Mouse (Mus musculus): Measurements from ENCODE around the gene Mtss1l. TPM values are rescaled to one million over a fixed set of nuclear protein-coding genes. Genes with fewer than 3 reads are reported as not detected.

Gene Mtss1l
- polyA plus RNA-seq, 1 experiment from 2014 or later: 31.8 TPM

- Histone ChIP-seq H3K9me3 (replicated peaks) (no peaks in the 10 kb centered on the region), H3K36me3 (peaks cover 38% of the 10 kb centered on the region), H3K27me3 (replicated peaks) (no peaks in the 10 kb centered on the region), H3K4me1 (peaks cover 34% of the 10 kb centered on the region), H3K4me2 (no peak overlapping the region), H3K27ac (replicated peaks) (0 out of 2 replicates have a peak overlapping the region, but pooled peaks have one; percentile 23), H3K4me3 (replicated peaks) (no peak overlapping the region), H3K9ac (replicated peaks) (no peak overlapping the region)
- ATAC-seq (ENCODE audit: low FRiP score): no peak
- 63% methylated on average over 3 of the region's 3 CpGs for WGBS
These were observed 10.7 kb upstream of the Mtss1l start for GRCm38 (mm10) chr8:110710593-110710992.

GRCm38 (mm10) chr8:110711271-110711934 is 9.9 kb upstream of the Mtss1l start:
- Histone ChIP-seq H3K27ac (replicated peaks) (0 out of 2 replicates have a peak overlapping the region, but pooled peaks have one; percentile 23), H3K4me3 (replicated peaks) (no peak overlapping the region), H3K36me3 (peaks cover 38% of the 10 kb centered on the region), H3K4me1 (peaks cover 34% of the 10 kb centered on the region), H3K9ac (replicated peaks) (no peak overlapping the region), H3K9me3 (replicated peaks) (no peaks in the 10 kb centered on the region), H3K4me2 (no peak overlapping the region), H3K27me3 (replicated peaks) (no peaks in the 10 kb centered on the region)
- ATAC-seq (ENCODE audit: low FRiP score): no peak
- 80% methylated on average over 13 of the region's 13 CpGs for WGBS

DNA sequence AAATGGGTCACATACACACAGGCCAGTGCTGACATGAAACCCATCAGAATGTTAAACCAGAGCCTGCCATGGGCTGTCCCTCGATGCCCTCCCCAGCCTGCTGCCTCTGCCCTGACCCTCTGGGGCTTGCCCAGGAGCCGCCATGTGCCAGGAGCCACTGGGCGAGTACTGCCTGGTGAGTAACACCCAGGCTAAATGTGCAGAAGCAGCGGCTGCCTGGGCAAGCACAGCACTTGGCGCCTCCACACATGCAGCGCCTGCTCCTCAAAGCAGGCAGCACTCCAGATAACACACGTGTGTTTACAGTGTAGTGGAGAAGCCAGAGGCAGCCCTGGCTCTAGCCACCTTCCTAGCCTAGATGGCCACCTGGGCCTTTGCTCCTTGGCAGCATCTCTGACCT is 8.2 kb upstream of the Mtss1l start:
- Histone ChIP-seq H3K36me3 (peaks cover 38% of the 10 kb centered on the region), H3K4me1 (peaks cover 46% of the 10 kb centered on the region), H3K4me2 (no peak overlapping the region), H3K9me3 (replicated peaks) (no peaks in the 10 kb centered on the region), H3K27me3 (replicated peaks) (no peaks in the 10 kb centered on the region), H3K27ac (replicated peaks) (no peak overlapping the region), H3K9ac (replicated peaks) (no peak overlapping the region), H3K4me3 (replicated peaks) (no peak overlapping the region)
- WGBS: 89% methylated on average over 7 of the region's 7 CpGs
- no peak for ATAC-seq (ENCODE audit: low FRiP score)

DNA sequence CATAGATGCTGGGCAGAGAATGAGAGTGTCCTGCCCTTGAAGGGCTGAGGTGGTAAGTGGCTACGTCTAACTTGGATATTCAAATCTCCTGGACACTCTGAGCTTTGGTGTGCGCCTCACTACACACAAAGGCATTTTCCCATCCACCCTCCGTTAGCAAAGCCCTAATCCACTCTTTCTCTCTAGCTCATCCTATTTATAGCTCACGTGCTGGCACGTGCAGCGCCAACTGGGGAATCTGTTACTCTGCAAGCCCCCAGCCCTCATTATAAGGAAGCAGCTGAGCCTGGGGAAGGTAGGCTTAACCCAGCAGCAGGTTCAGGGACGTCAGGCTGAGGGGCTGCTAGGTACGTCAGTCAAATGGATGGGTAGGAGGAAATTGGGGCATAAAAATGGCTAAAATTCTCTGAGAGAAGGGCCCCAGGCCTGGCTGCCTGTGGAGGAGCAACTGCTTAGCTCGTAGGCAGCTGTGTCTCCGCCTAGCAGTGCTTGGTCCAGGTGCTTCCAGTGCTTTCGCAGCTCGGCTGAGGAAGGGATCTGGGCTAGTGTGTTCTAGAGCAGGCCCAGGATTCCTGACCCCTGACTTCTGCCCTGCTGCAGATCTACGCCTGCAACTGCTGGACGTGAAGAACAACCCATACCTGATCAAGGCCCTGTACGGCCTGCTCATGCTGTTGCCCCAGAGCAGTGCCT is 6.3 kb upstream of the Mtss1l start:
- no peak overlapping the region for H3K9ac ChIP-seq (replicated peaks)
- no peak overlapping the region for H3K4me3 ChIP-seq (replicated peaks)
- peaks cover 38% of the 10 kb centered on the region for H3K36me3 ChIP-seq
- H3K27ac ChIP-seq (replicated peaks): peak overlapping the region; percentile 72
- no peak overlapping the region for H3K4me2 ChIP-seq
- ATAC-seq (ENCODE audit: low FRiP score): no peak
- H3K27me3 ChIP-seq (replicated peaks): no peaks in the 10 kb centered on the region
- H3K9me3 ChIP-seq (replicated peaks): no peaks in the 10 kb centered on the region
- H3K4me1 ChIP-seq: peaks cover 61% of the 10 kb centered on the region
- 70% methylated on average over 15 of the region's 15 CpGs for WGBS

- Histone ChIP-seq H3K36me3 (peaks cover 28% of the 10 kb centered on the region), H3K4me3 (replicated peaks) (no peak overlapping the region), H3K4me1 (peaks cover 63% of the 10 kb centered on the region), H3K9ac (replicated peaks) (no peak overlapping the region), H3K27me3 (replicated peaks) (no peaks in the 10 kb centered on the region), H3K27ac (replicated peaks) (peak overlapping the region; percentile 72), H3K9me3 (replicated peaks) (no peaks in the 10 kb centered on the region), H3K4me2 (no peak overlapping the region)
- 41% methylated on average over 4 of the region's 4 CpGs for WGBS
- peak; percentile 37 for ATAC-seq (ENCODE audit: low FRiP score)
These were observed 5.2 kb upstream of the Mtss1l start for GRCm38 (mm10) chr8:110716075-110716474.

GRCm38 (mm10) chr8:110717131-110717530 is 4.1 kb upstream of the Mtss1l start:
- WGBS: 62% methylated on average over 7 of the region's 7 CpGs
- H3K4me2 ChIP-seq: no peak overlapping the region
- peaks cover 19% of the 10 kb centered on the region for H3K36me3 ChIP-seq
- H3K27ac ChIP-seq (replicated peaks): 0 out of 2 replicates have a peak overlapping the region, but pooled peaks have one; percentile 69
- H3K9ac ChIP-seq (replicated peaks): no peak overlapping the region
- no peaks in the 10 kb centered on the region for H3K27me3 ChIP-seq (replicated peaks)
- no peak for ATAC-seq (ENCODE audit: low FRiP score)
- H3K4me1 ChIP-seq: peaks cover 63% of the 10 kb centered on the region
- no peaks in the 10 kb centered on the region for H3K9me3 ChIP-seq (replicated peaks)
- H3K4me3 ChIP-seq (replicated peaks): no peak overlapping the region

DNA sequence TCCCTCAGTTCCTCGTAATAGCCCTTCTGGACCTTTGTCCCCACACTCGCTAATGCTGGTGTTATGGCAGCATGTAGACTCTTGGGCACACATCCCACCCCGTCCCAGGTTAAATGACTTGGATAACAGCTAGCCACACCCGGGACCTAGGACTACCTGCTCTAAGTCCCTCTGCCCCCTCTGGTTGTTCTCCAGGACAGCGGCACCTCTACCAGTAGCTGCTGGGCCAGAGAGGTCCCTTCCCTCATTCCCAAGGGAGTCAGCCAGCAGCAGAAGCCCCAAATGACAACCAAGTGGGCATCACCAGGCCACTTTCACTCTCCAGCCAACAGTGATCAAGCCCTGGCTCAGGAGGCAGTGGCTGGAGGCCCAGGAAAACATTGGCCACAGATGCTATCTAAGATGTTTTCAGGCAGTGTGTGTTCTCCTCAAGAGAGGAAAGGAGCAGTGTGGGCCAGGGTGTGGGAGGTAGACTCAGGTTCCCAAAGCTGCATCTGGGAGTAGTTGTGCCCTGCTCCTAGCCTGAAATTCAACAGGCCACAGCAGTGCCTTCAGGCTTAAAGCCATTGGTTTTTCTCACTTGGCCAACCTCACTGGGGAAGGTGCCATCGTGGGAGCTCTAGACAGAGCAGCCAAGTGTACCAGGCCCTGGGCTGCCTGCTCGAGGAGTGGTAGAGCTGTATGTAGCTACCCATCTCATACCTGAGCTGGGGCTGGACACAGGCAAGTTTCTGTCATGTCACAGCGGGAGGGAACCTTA is 2.9 kb upstream of the Mtss1l start:
- 83% methylated on average over 8 of the region's 8 CpGs for WGBS
- peaks cover 75% of the 10 kb centered on the region for H3K4me1 ChIP-seq
- H3K9me3 ChIP-seq (replicated peaks): no peaks in the 10 kb centered on the region
- no peak overlapping the region for H3K4me3 ChIP-seq (replicated peaks)
- peak overlapping the region; percentile 94 for H3K27ac ChIP-seq (replicated peaks)
- no peak overlapping the region for H3K9ac ChIP-seq (replicated peaks)
- ATAC-seq (ENCODE audit: low FRiP score): no peak
- peaks cover 7% of the 10 kb centered on the region; the same call in 1 of the 2 replicates for H3K36me3 ChIP-seq
- no peaks in the 10 kb centered on the region for H3K27me3 ChIP-seq (replicated peaks)
- no peak overlapping the region for H3K4me2 ChIP-seq

GRCm38 (mm10) chr8:110718969-110719670 is 2.2 kb upstream of the Mtss1l start:
- Histone ChIP-seq H3K27ac (replicated peaks) (peak overlapping the region; percentile 94), H3K36me3 (no peaks in the 10 kb centered on the region), H3K4me2 (peak overlapping the region; percentile 81; the same call in 1 of the 2 replicates), H3K9ac (replicated peaks) (no peak overlapping the region), H3K9me3 (replicated peaks) (no peaks in the 10 kb centered on the region), H3K27me3 (replicated peaks) (no peaks in the 10 kb centered on the region), H3K4me1 (peaks cover 82% of the 10 kb centered on the region), H3K4me3 (replicated peaks) (no peak overlapping the region)
- no peak for ATAC-seq (ENCODE audit: low FRiP score)
- WGBS: 49% methylated on average over 12 of the region's 12 CpGs

DNA sequence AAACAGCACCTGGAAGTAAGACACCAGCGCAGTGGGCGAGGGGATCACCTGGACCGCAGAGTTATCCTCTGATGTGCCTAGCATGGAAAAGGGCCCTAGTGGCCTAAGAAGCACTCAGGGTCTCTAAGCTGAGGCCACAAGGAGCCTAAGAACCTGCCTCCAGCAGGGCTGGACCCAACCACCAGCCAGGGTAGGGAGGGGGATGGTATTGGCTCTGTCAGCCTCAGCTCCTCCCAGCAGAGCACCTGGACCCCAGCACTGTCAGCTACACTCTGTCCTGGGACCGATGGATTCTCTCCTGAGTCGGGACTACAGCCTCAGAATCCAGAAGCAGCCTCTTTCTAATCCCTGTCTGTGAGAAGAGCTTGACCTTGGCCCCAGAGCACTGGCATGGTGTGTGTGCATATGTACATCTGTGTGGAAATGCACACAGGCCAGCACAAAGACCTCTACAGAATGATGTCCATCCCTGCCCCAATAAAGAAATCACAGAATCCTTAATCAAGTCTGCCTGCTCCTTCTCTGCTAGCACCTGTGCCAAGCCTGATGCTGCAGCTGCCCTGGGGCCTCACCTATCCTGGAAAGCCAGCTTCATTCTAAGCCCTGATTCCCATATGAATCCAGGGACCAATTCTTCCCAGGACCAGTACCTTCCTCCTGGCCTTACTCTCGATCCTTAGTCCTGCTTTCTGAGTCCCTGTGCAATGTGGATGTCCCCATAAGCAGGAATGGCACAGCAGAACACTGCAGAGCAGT is 1.2 kb upstream of the Mtss1l start:
- WGBS: 52% methylated on average over 6 of the region's 6 CpGs
- Histone ChIP-seq H3K27me3 (replicated peaks) (no peaks in the 10 kb centered on the region), H3K9me3 (replicated peaks) (no peaks in the 10 kb centered on the region), H3K36me3 (no peaks in the 10 kb centered on the region; the same call in 1 of the 2 replicates), H3K27ac (replicated peaks) (peak overlapping the region; percentile 94), H3K4me2 (peak overlapping the region; percentile 81), H3K4me3 (replicated peaks) (peak overlapping the region; percentile 80), H3K9ac (replicated peaks) (peak overlapping the region; percentile 100), H3K4me1 (peaks cover 84% of the 10 kb centered on the region)
- ATAC-seq (ENCODE audit: low FRiP score): no peak

- ATAC-seq (ENCODE audit: low FRiP score): peak; percentile 54
- 2% methylated on average over 43 of the region's 59 CpGs for WGBS
These were observed 534 bp downstream of the Mtss1l start for GRCm38 (mm10) chr8:110721606-110722413.

More at GRCm38 (mm10) chr8:110721606-110722413, 534 bp downstream of the Mtss1l start:
- Histone ChIP-seq H3K27me3 (replicated peaks) (no peaks in the 10 kb centered on the region), H3K4me2 (peak overlapping the region; percentile 81), H3K36me3 (no peaks in the 10 kb centered on the region; the same call in 1 of the 2 replicates), H3K27ac (replicated peaks) (peak overlapping the region; percentile 94), H3K4me1 (peaks cover 83% of the 10 kb centered on the region), H3K9ac (replicated peaks) (peak overlapping the region; percentile 100), H3K9me3 (replicated peaks) (no peaks in the 10 kb centered on the region), H3K4me3 (replicated peaks) (peak overlapping the region; percentile 80)
